Mouse (Mus musculus): ENCODE measurements around the gene Dcps. TPM values are rescaled to one million over a fixed set of nuclear protein-coding genes. Genes with fewer than 3 reads are reported as not detected.

Gene Dcps
- polyA plus RNA-seq, 1 experiment from 2014 or later = 64.6 TPM

GRCm38 (mm10) chr9:35097901-35098300 lies 78.0 kb downstream of the Dcps start:
- no peak overlapping the region for H3K4me2 ChIP-seq (ENCODE audit: low read length)
- no peaks in the 10 kb centered on the region for H3K4me1 ChIP-seq (replicated peaks; ENCODE audit: insufficient read depth, low read length)
- no peak for TF ChIP-seq CTCF (IDR thresholded peaks at IDR 0.05; ENCODE audit: low read depth)
- DNase-seq (ENCODE audit: low spot score) (no peak), ATAC-seq (replicated peaks; ENCODE audit: low FRiP score, low read depth) (no peak)
- no peaks in the 10 kb centered on the region for H3K9me3 ChIP-seq (replicated peaks; ENCODE audit: low read length)
- WGBS = 86% methylated on average over 4 of the region's 4 CpGs
- no peak overlapping the region for H3K27ac ChIP-seq
- H3K36me3 ChIP-seq (ENCODE audit: insufficient read depth, low read length) = no peaks in the 10 kb centered on the region
- H3K9ac ChIP-seq (ENCODE audit: low read depth, low read length) = no peak overlapping the region
- H3K27me3 ChIP-seq (ENCODE audit: insufficient read depth, low read length) = no peaks in the 10 kb centered on the region
- no peak overlapping the region for H3K4me3 ChIP-seq (replicated peaks; ENCODE audit: low read depth, low read length)

- WGBS = 68% methylated on average over 1 of the region's 1 CpGs
- no peak overlapping the region for H3K27ac ChIP-seq
- H3K36me3 ChIP-seq (ENCODE audit: insufficient read depth, low read length) = no peaks in the 10 kb centered on the region
- no peak for TF ChIP-seq CTCF (IDR thresholded peaks at IDR 0.05; ENCODE audit: low read depth)
- no peaks in the 10 kb centered on the region for H3K9me3 ChIP-seq (replicated peaks; ENCODE audit: low read length)
- H3K4me2 ChIP-seq (ENCODE audit: low read length) = no peak overlapping the region
- no peaks in the 10 kb centered on the region for H3K4me1 ChIP-seq (replicated peaks; ENCODE audit: insufficient read depth, low read length)
- no peaks in the 10 kb centered on the region for H3K27me3 ChIP-seq (ENCODE audit: insufficient read depth, low read length)
- H3K4me3 ChIP-seq (replicated peaks; ENCODE audit: low read depth, low read length) = no peak overlapping the region
- no peak overlapping the region for H3K9ac ChIP-seq (ENCODE audit: low read depth, low read length)
- ATAC-seq (replicated peaks; ENCODE audit: low FRiP score, low read depth) (no peak), DNase-seq (ENCODE audit: low spot score) (no peak)
Measured at GRCm38 (mm10) chr9:35095726-35096125, 80.1 kb downstream of the Dcps start.

DNA sequence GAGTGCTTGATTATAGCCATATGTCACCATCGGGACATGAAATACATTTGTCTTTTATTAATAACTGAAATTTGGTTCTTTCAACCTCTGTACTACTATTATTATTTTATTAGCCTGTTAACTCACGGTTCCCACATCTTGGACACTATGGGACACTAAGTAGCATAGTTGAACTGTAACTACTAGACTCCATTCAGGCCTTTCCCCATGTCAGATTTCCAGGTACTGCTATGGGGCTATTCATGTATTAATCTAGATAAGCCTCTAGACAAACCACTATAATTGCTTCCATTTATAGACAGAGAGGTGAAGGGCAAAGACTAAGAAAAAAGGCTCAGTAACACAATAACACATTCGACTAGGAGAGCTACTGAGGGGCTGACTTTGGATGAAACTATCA lies 82.5 kb downstream of the Dcps start:
- no peak for DNase-seq (ENCODE audit: low spot score)
- no peaks in the 10 kb centered on the region for H3K9me3 ChIP-seq (replicated peaks; ENCODE audit: low read length)
- no peak overlapping the region for H3K9ac ChIP-seq (ENCODE audit: low read depth, low read length)
- no peak for TF ChIP-seq CTCF (IDR thresholded peaks at IDR 0.05; ENCODE audit: low read depth)
- no peaks in the 10 kb centered on the region for H3K4me1 ChIP-seq (replicated peaks; ENCODE audit: insufficient read depth, low read length)
- no peak overlapping the region for H3K4me3 ChIP-seq (replicated peaks; ENCODE audit: low read depth, low read length)
- no peaks in the 10 kb centered on the region for H3K36me3 ChIP-seq (ENCODE audit: insufficient read depth, low read length)
- no peak for ATAC-seq (replicated peaks; ENCODE audit: low FRiP score, low read depth)
- H3K27ac ChIP-seq = no peak overlapping the region
- no peaks in the 10 kb centered on the region for H3K27me3 ChIP-seq (ENCODE audit: insufficient read depth, low read length)
- WGBS = 91% methylated on average over 3 of the region's 3 CpGs
- H3K4me2 ChIP-seq (ENCODE audit: low read length) = no peak overlapping the region

DNA sequence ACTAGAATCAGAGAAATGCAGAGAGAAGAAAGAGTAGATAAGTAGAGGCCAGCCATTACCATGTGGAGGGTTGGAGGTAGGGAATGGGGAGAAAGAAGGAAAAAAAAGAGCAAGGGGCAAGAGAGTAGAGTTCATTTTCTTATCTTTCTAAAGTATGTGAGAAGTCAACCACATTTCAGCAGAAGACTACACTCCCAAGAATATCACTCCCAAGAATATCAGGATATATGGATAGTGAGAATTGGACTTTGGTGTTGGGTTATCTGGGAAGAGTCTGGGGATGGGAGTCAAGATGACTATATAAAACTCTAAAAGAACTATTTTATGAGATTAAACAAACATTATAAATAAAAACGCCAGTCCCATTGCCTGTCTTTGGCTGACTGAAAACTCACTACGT lies 83.0 kb downstream of the Dcps start:
- no peaks in the 10 kb centered on the region for H3K27me3 ChIP-seq (ENCODE audit: insufficient read depth, low read length)
- H3K4me2 ChIP-seq (ENCODE audit: low read length) = no peak overlapping the region
- no peak overlapping the region for H3K27ac ChIP-seq
- H3K9ac ChIP-seq (ENCODE audit: low read depth, low read length) = no peak overlapping the region
- no peaks in the 10 kb centered on the region for H3K36me3 ChIP-seq (ENCODE audit: insufficient read depth, low read length)
- DNase-seq (ENCODE audit: low spot score) (no peak), ATAC-seq (replicated peaks; ENCODE audit: low FRiP score, low read depth) (no peak)
- 92% methylated on average over 2 of the region's 2 CpGs for WGBS
- no peaks in the 10 kb centered on the region for H3K4me1 ChIP-seq (replicated peaks; ENCODE audit: insufficient read depth, low read length)
- TF ChIP-seq CTCF (IDR thresholded peaks at IDR 0.05; ENCODE audit: low read depth) = no peak
- H3K9me3 ChIP-seq (replicated peaks; ENCODE audit: low read length) = no peaks in the 10 kb centered on the region
- H3K4me3 ChIP-seq (replicated peaks; ENCODE audit: low read depth, low read length) = no peak overlapping the region

Other genes starting within 250 kb of the Dcps start
- 11.7 and 13.1 TPM in 2 replicates for gene St3gal4, start 56.8 kb downstream of the Dcps start, polyA plus RNA-seq (2015; fragmentation: Nextera tagmentation; extraction: Ambion mirVana)
- 130 and 139 TPM in 2 replicates for gene Srpr, start 24.1 kb upstream of the Dcps start, polyA plus RNA-seq (2015; fragmentation: Nextera tagmentation; extraction: Ambion mirVana)
- 7.4 and 10.2 TPM in 2 replicates for gene Tirap, start 24.2 kb upstream of the Dcps start, polyA plus RNA-seq (2015; fragmentation: Nextera tagmentation; extraction: Ambion mirVana)
- 36.8 and 40.9 TPM in 2 replicates for gene Foxred1, start 35.0 kb upstream of the Dcps start, polyA plus RNA-seq (2015; fragmentation: Nextera tagmentation; extraction: Ambion mirVana)
- gene Fam118b, start 91.7 kb upstream of the Dcps start, polyA plus RNA-seq (2015; fragmentation: Nextera tagmentation; extraction: Ambion mirVana) = 32.2 and 34.2 TPM in 2 replicates
- gene Rpusd4, start 91.8 kb upstream of the Dcps start, polyA plus RNA-seq (2015; fragmentation: Nextera tagmentation; extraction: Ambion mirVana) = 26.5 and 29.6 TPM in 2 replicates
- 1.9 and 2.2 TPM in 2 replicates for gene Cdon, start 245.1 kb upstream of the Dcps start, polyA plus RNA-seq (2015; fragmentation: Nextera tagmentation; extraction: Ambion mirVana)